Mouse (Mus musculus) bone marrow macrophage, adult 2 months (primary cell): ENCODE measurements at regions not wholly inside any gene's neighbourhood (a gene's known extent, or its start where the extent isn't known, plus 50 kb on each side); places are given as distances from the start of the nearest gene placed in this dataset.

Experiments used
- CTCF ChIP-seq: IDR thresholded peaks from 2 replicates; pipeline ENCODE4 v1.5.1; 2012; ENCODE audit warnings: low read depth, mild to moderate bottlenecking, low read length, moderate library complexity
- POLR2A ChIP-seq: IDR thresholded peaks from 2 replicates; pipeline ENCODE4 v1.6.1; 2012; ENCODE audit warnings: mild to moderate bottlenecking, low read depth, low read length, borderline replicate concordance

GRCm38 (mm10) chr9:111841151-111841550, 151.0 kb upstream of the Stac start:
- TF ChIP-seq POLR2A (no peak), CTCF (no peak)
